Mouse (Mus musculus) embryonic facial prominence, embryonic 15.5 days (tissue): ENCODE data around the gene Ssh3. TPM values are rescaled to one million over a fixed set of nuclear protein-coding genes. Genes with fewer than 3 reads are reported as not detected.

Experiments
- ATAC-seq: fragments of 200-750 bp; cut with Nextera tagmentation; 2 replicates; pipeline ENCODE4 v1.8.0; 2017; ENCODE audit warnings: low read depth, moderate TSS enrichment; ENCODE audit not compliant: insufficient number of reproducible peaks, low FRiP score, low TSS enrichment
- H3K27ac ChIP-seq: fragments of 300-500 bp; sonication (generic); replicated peaks from 2 replicates; pipeline ENCODE4 v1.5.1; 2015; ENCODE audit warnings: mild to moderate bottlenecking, inconsistent platforms
- H3K27me3 ChIP-seq: fragments of 300-500 bp; sonication (generic); 2 replicates; pipeline ENCODE4 v1.6.1; 2015; ENCODE audit warnings: inconsistent platforms
- H3K36me3 ChIP-seq: fragments of 300-500 bp; sonication (generic); 2 replicates; pipeline ENCODE4 v1.6.1; 2015; ENCODE audit warnings: mild to moderate bottlenecking, inconsistent platforms
- H3K4me1 ChIP-seq: fragments of 300-500 bp; sonication (generic); 2 replicates; pipeline ENCODE4 v1.6.1; 2015; ENCODE audit warnings: inconsistent platforms
- H3K4me2 ChIP-seq: fragments of 300-500 bp; sonication (generic); replicated peaks from 2 replicates; pipeline ENCODE4 v1.6.1; 2015; ENCODE audit warnings: mild to moderate bottlenecking, inconsistent platforms
- H3K4me3 ChIP-seq: fragments of 300-500 bp; sonication (generic); replicated peaks from 2 replicates; pipeline ENCODE4 v1.5.1; 2015; ENCODE audit warnings: mild to moderate bottlenecking, inconsistent platforms
- H3K9ac ChIP-seq: fragments of 300-500 bp; sonication (generic); 2 replicates; pipeline ENCODE4 v1.6.1; 2015; ENCODE audit warnings: inconsistent platforms
- H3K9me3 ChIP-seq: fragments of 300-500 bp; sonication (generic); replicated peaks from 2 replicates; pipeline ENCODE4 v1.6.1; 2016; ENCODE audit warnings: inconsistent platforms
- WGBS: fragments of 180-500 bp; shearing (Covaris S2); methylation state at CpG from one replicate; pipeline ENCODE4 v1.1.7; 2015; 5-methylcytosine and 5-hydroxymethylcytosine counted together
- polyA plus RNA-seq: library from polyadenylated mRNA; unstranded; fragments of >200 nt; fragmentation: Nextera tagmentation; extraction: Ambion mirVana; gene quantifications from 2 replicates; pipeline ENCODE4 v1.2.1, GENCODE M21; 2015

Gene Ssh3
- polyA plus RNA-seq, 1 experiment from 2014 or later = 34.4 TPM

- Histone ChIP-seq H3K9ac (no peak overlapping the region), H3K4me1 (peaks cover 51% of the 10 kb centered on the region), H3K9me3 (no peaks in the 10 kb centered on the region), H3K4me2 (no peak overlapping the region), H3K36me3 (peaks cover 16% of the 10 kb centered on the region; the same call in 1 of the 2 replicates), H3K27me3 (no peaks in the 10 kb centered on the region), H3K27ac (no peak overlapping the region), H3K4me3 (no peak overlapping the region)
- no peak for ATAC-seq
- 78% methylated on average over 11 of the region's 11 CpGs for WGBS
Measured at GRCm38 (mm10) chr19:4222165-4222564, 46.8 kb downstream of the Ssh3 start.

GRCm38 (mm10) chr19:4220957-4221743 is 47.8 kb downstream of the Ssh3 start:
- peak overlapping the region; percentile 29 for H3K4me2 ChIP-seq
- peaks cover 16% of the 10 kb centered on the region; the same call in 1 of the 2 replicates for H3K36me3 ChIP-seq
- peak overlapping the region; percentile 74 for H3K27ac ChIP-seq
- H3K9ac ChIP-seq = no peak overlapping the region
- WGBS = 27% methylated on average over 14 of the region's 14 CpGs
- peak; percentile 66 for ATAC-seq
- H3K9me3 ChIP-seq = no peaks in the 10 kb centered on the region
- no peak overlapping the region for H3K4me3 ChIP-seq
- peaks cover 61% of the 10 kb centered on the region for H3K4me1 ChIP-seq
- H3K27me3 ChIP-seq = no peaks in the 10 kb centered on the region

DNA sequence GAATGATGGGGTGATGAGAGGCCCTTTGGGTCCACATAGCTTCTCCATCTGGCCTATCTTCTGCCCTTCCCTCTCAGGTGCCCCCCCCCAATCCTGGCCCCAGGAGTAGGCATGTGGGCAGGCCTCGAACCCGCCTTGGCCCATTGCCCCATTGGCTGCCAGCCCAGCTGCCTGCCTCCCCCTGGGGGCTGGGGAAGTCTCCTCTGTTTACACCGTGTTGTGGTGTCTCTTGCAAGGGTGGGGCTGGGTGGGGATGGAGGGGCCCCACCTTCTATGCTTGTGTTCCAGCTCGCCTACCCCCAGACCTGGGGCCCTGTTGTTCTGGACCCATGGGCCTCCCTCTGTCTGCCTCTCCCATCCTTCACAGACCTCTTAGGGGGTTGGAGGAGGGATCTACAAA is 48.6 kb downstream of the Ssh3 start:
- peaks cover 67% of the 10 kb centered on the region for H3K4me1 ChIP-seq
- H3K4me3 ChIP-seq = no peak overlapping the region
- H3K4me2 ChIP-seq = peak overlapping the region; percentile 29
- H3K27ac ChIP-seq = peak overlapping the region; percentile 74
- no peak overlapping the region for H3K9ac ChIP-seq
- H3K27me3 ChIP-seq = no peaks in the 10 kb centered on the region
- H3K36me3 ChIP-seq = peaks cover 16% of the 10 kb centered on the region; the same call in 1 of the 2 replicates
- 0 out of 2 replicates have a peak, but pooled peaks have one; percentile 20 for ATAC-seq
- H3K9me3 ChIP-seq = no peaks in the 10 kb centered on the region
- WGBS = 30% methylated on average over 4 of the region's 4 CpGs

DNA sequence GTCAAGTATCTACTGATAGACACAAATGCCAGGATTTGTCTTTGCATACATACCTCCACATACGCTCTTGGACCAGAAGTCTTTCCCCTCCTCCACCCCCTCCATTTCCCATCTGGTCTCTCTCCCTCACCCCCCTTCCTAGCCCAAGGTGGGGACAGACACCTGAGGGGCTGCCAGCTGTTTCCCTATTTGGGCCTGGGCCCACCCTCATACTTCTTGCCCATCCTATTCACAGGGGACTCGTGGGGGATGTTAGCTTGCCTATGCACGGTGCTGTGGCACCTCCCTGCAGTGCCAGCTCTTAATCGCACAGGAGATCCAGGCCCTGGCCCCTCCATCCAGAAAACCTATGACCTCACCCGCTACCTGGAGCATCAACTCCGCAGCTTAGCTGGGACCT is 49.0 kb downstream of the Ssh3 start:
- 62% methylated on average over 6 of the region's 6 CpGs for WGBS
- H3K4me3 ChIP-seq = no peak overlapping the region
- H3K9ac ChIP-seq = no peak overlapping the region
- peaks cover 72% of the 10 kb centered on the region for H3K4me1 ChIP-seq
- peak overlapping the region; percentile 29 for H3K4me2 ChIP-seq
- peak overlapping the region; percentile 74 for H3K27ac ChIP-seq
- peaks cover 16% of the 10 kb centered on the region; the same call in 1 of the 2 replicates for H3K36me3 ChIP-seq
- no peak for ATAC-seq
- H3K27me3 ChIP-seq = no peaks in the 10 kb centered on the region
- H3K9me3 ChIP-seq = no peaks in the 10 kb centered on the region

GRCm38 (mm10) chr19:4218784-4219183 is 50.2 kb downstream of the Ssh3 start:
- Histone ChIP-seq H3K4me1 (peaks cover 75% of the 10 kb centered on the region), H3K27ac (peak overlapping the region; percentile 49; the same call in 1 of the 2 replicates), H3K36me3 (peaks cover 16% of the 10 kb centered on the region; the same call in 1 of the 2 replicates), H3K9me3 (no peaks in the 10 kb centered on the region), H3K4me3 (no peak overlapping the region), H3K9ac (no peak overlapping the region), H3K27me3 (no peaks in the 10 kb centered on the region), H3K4me2 (no peak overlapping the region)
- WGBS = 62% methylated on average over 1 of the region's 1 CpGs
- no peak for ATAC-seq

DNA sequence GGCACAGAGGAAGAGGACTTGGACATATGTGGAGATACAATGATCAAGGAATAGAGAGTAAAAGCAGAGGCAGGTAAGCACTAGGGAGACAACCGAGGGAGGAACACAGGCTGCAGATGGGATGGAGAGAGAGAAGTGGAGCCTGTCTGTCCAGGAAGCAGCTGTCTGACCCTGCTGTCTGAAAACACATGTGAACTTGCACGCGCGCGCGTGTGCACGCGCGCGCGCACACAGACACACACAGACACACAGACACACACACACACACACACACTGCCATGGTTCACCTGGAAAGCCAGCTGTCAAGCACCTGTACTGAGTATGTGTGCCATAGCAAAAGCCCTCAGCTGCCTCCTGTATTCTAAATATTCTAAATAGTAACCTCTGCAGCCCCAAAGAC is 50.7 kb downstream of the Ssh3 start:
- H3K27ac ChIP-seq = peak overlapping the region; percentile 49
- H3K9me3 ChIP-seq = no peaks in the 10 kb centered on the region
- H3K27me3 ChIP-seq = no peaks in the 10 kb centered on the region
- H3K4me2 ChIP-seq = no peak overlapping the region
- H3K4me3 ChIP-seq = no peak overlapping the region
- H3K36me3 ChIP-seq = peaks cover 13% of the 10 kb centered on the region; the same call in 1 of the 2 replicates
- ATAC-seq = no peak
- peaks cover 80% of the 10 kb centered on the region for H3K4me1 ChIP-seq
- 67% methylated on average over 11 of the region's 11 CpGs for WGBS
- no peak overlapping the region for H3K9ac ChIP-seq

GRCm38 (mm10) chr19:4217855-4218254 is 51.1 kb downstream of the Ssh3 start:
- Histone ChIP-seq H3K9ac (no peak overlapping the region), H3K27me3 (no peaks in the 10 kb centered on the region), H3K36me3 (peaks cover 9% of the 10 kb centered on the region; the same call in 1 of the 2 replicates), H3K4me2 (no peak overlapping the region), H3K4me3 (no peak overlapping the region), H3K9me3 (no peaks in the 10 kb centered on the region), H3K4me1 (peaks cover 84% of the 10 kb centered on the region), H3K27ac (peak overlapping the region; percentile 49)
- 39% methylated on average over 3 of the region's 3 CpGs for WGBS
- ATAC-seq = no peak

GRCm38 (mm10) chr19:4217140-4217539 is 51.8 kb downstream of the Ssh3 start:
- Histone ChIP-seq H3K4me2 (peak overlapping the region; percentile 85), H3K36me3 (peaks cover 2% of the 10 kb centered on the region; the same call in 1 of the 2 replicates), H3K27ac (peak overlapping the region; percentile 76), H3K27me3 (no peaks in the 10 kb centered on the region), H3K4me3 (peak overlapping the region; percentile 88; the same call in 1 of the 2 replicates), H3K9ac (no peak overlapping the region), H3K4me1 (peaks cover 86% of the 10 kb centered on the region), H3K9me3 (no peaks in the 10 kb centered on the region)
- WGBS = 6% methylated on average over 5 of the region's 5 CpGs
- 0 out of 2 replicates have a peak, but pooled peaks have one; percentile 27 for ATAC-seq

DNA sequence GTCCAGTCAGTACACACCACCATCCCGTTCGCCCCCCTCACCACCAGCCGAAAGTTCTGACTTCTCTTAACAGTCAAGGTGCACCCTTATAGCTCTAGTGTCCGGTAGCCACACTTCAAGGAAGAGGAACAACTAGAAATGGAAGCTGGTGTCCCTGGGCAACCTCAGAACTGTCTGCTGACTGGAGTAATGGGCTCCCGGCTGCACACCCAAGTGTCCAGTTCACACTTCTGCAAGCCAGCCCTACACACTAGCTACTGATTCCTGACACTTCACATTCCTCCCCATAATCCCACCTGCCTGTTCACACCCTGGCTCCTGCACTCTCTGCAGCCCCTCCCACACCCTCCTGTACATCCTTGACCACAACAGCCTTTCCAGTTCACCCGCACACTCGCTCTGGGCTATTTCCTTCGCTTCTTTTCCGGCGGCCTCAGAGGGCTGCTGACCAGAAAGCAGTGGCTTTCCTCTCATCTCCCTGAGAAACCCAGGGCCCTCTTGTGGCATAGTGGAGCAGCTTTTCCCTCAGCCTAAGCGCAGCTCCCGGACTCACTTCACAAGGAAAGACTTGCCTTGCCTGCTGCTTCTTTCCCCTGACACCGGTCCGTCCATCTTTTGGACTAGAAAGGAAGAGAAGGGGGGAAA is 52.8 kb downstream of the Ssh3 start:
- 16% methylated on average over 14 of the region's 14 CpGs for WGBS
- Histone ChIP-seq H3K4me2 (peak overlapping the region; percentile 85), H3K27me3 (no peaks in the 10 kb centered on the region), H3K27ac (peak overlapping the region; percentile 76), H3K4me1 (peaks cover 86% of the 10 kb centered on the region), H3K9me3 (no peaks in the 10 kb centered on the region), H3K36me3 (no peaks in the 10 kb centered on the region), H3K4me3 (peak overlapping the region; percentile 88), H3K9ac (no peak overlapping the region)
- no peak for ATAC-seq

- ATAC-seq = no peak
- peak overlapping the region; percentile 85 for H3K4me2 ChIP-seq
- H3K36me3 ChIP-seq = no peaks in the 10 kb centered on the region
- H3K27ac ChIP-seq = peak overlapping the region; percentile 93
- peak overlapping the region; percentile 88 for H3K4me3 ChIP-seq
- WGBS = 4% methylated on average over 21 of the region's 21 CpGs
- H3K4me1 ChIP-seq = peaks cover 79% of the 10 kb centered on the region
- H3K9me3 ChIP-seq = no peaks in the 10 kb centered on the region
- peak overlapping the region; percentile 96 for H3K9ac ChIP-seq
- H3K27me3 ChIP-seq = no peaks in the 10 kb centered on the region
Measured at GRCm38 (mm10) chr19:4215451-4215840, 53.5 kb downstream of the Ssh3 start.

- ATAC-seq = peak; percentile 24; the same call in 1 of the 2 replicates
- no peaks in the 10 kb centered on the region for H3K9me3 ChIP-seq
- WGBS = under 1% methylated on average over 57 of the region's 81 CpGs
- peak overlapping the region; percentile 93 for H3K27ac ChIP-seq
- H3K27me3 ChIP-seq = no peaks in the 10 kb centered on the region
- peak overlapping the region; percentile 88 for H3K4me3 ChIP-seq
- H3K4me1 ChIP-seq = peaks cover 73% of the 10 kb centered on the region
- H3K4me2 ChIP-seq = peak overlapping the region; percentile 85
- peak overlapping the region; percentile 96 for H3K9ac ChIP-seq
- no peaks in the 10 kb centered on the region for H3K36me3 ChIP-seq
Measured at GRCm38 (mm10) chr19:4214771-4215450, 54.1 kb downstream of the Ssh3 start.
